In the genomic region with DNA sequence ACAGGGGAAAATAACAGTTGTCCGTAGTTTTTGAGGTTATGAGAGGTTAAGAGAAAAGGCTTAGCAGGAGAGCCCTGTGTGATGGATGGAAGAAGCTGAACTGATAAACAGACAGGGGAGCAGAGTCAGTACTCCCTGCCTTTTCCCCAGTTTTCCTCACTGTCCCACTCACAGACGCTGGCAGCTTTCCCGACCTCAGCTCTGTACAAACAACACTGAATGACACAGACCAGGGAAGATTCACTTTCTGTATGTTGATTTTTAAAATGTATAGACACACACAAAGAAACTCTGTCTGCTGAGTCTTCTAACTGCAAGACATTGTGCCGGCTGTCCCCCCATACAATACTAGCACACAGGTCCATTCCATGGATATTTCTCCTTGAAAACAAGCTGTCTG, we compare ENCODE assay signal across 35 mouse cellular contexts.
"Had no signal": no experiment of that assay in that cellular context is flagged by ENCODE, and none has a peak within 500 bp of the region (broad histone marks: within the 10 kb centered on the region; RNA-seq: fewer than 3 reads in every experiment).

No protein-coding gene starts in this region.

- H3K9me3 ChIP-seq: heart, embryonic 10.5 days; heart, embryonic 12.5 days; heart, embryonic 13.5 days; heart, embryonic 15.5 days; hindbrain, embryonic 10.5 days; hindbrain, embryonic 12.5 days; hindbrain, embryonic 13.5 days; hindbrain, embryonic 15.5 days; intestine, embryonic 15.5 days; kidney, embryonic 15.5 days had no signal

- DNase-seq: heart, postnatal 10 days; heart, postnatal 14 days; heart, postnatal 36 days; heart, postnatal 4 days; kidney, adult 11 months; kidney, adult 18-20 months; kidney, adult 2 months; kidney, adult 8-10 months; kidney, adult 9 months; kidney, postnatal 10 days; kidney, postnatal 14 days; kidney, postnatal 25 days; kidney, postnatal 36 days; kidney, postnatal 4 days; layer of hippocampus, adult 9-11 months; layer of hippocampus, postnatal 36 days had no signal

- H3K4me2 ChIP-seq: heart, embryonic 11.5 days; heart, embryonic 12.5 days; heart, embryonic 13.5 days; heart, embryonic 15.5 days; hindbrain, embryonic 12.5 days; hindbrain, embryonic 13.5 days; hindbrain, embryonic 14.5 days; hindbrain, embryonic 15.5 days; intestine, embryonic 15.5 days; kidney, embryonic 15.5 days had no signal

- H3K4me3 ChIP-seq: heart, embryonic 10.5 days; heart, embryonic 12.5 days; heart, embryonic 13.5 days; heart, embryonic 15.5 days; hindbrain, embryonic 10.5 days; hindbrain, embryonic 12.5 days; hindbrain, embryonic 13.5 days; hindbrain, embryonic 15.5 days; intestine, embryonic 15.5 days; kidney, embryonic 15.5 days; layer of hippocampus, adult 2 months had no signal

- H3K27ac ChIP-seq: heart, embryonic 10.5 days; heart, embryonic 13.5 days; heart, embryonic 15.5 days; hindbrain, embryonic 10.5 days; hindbrain, embryonic 12.5 days; hindbrain, embryonic 13.5 days; hindbrain, embryonic 14.5 days; hindbrain, embryonic 15.5 days; hindbrain, postnatal 0 days; intestine, embryonic 15.5 days; kidney, embryonic 15.5 days; kidney, postnatal 0 days; layer of hippocampus, adult 2 months had no signal

- ATAC-seq: hindbrain, embryonic 16.5 days; hindbrain, postnatal 0 days; inflammation-experienced regulatory T-cells, adult 6 months; intestine, embryonic 15.5 days; intestine, embryonic 16.5 days; intestine, postnatal 0 days had no signal

- H3K36me3 ChIP-seq: heart, embryonic 10.5 days; heart, embryonic 12.5 days; heart, embryonic 13.5 days; heart, embryonic 15.5 days; hindbrain, embryonic 10.5 days; hindbrain, embryonic 12.5 days; hindbrain, embryonic 13.5 days; hindbrain, embryonic 15.5 days; intestine, embryonic 15.5 days; kidney, embryonic 15.5 days had no signal

- H3K4me1 ChIP-seq: heart, embryonic 10.5 days; heart, embryonic 12.5 days; heart, embryonic 13.5 days; heart, embryonic 15.5 days; hindbrain, embryonic 10.5 days; hindbrain, embryonic 12.5 days; hindbrain, embryonic 13.5 days; hindbrain, embryonic 15.5 days; intestine, embryonic 15.5 days; kidney, embryonic 15.5 days had no signal

- H3K27me3 ChIP-seq: heart, embryonic 13.5 days; heart, embryonic 15.5 days; hindbrain, embryonic 12.5 days; hindbrain, embryonic 13.5 days; hindbrain, embryonic 15.5 days; intestine, embryonic 15.5 days; kidney, embryonic 15.5 days had no signal

- H3K9ac ChIP-seq: heart, embryonic 12.5 days; heart, embryonic 13.5 days; heart, embryonic 15.5 days; hindbrain, embryonic 12.5 days; hindbrain, embryonic 13.5 days; hindbrain, embryonic 14.5 days; hindbrain, embryonic 15.5 days; intestine, embryonic 15.5 days; kidney, embryonic 15.5 days had no signal
